Mouse (Mus musculus): ENCODE measurements at regions not wholly inside any gene's neighbourhood (a gene's known extent, or its start where the extent isn't known, plus 50 kb on each side); places are given as distances from the start of the nearest gene placed in this dataset.
"Not testable (repeated sequence)": the region's sequence is repeated elsewhere in the genome, so short reads cannot be mapped to it uniquely, and the experiment has no call there.

DNA sequence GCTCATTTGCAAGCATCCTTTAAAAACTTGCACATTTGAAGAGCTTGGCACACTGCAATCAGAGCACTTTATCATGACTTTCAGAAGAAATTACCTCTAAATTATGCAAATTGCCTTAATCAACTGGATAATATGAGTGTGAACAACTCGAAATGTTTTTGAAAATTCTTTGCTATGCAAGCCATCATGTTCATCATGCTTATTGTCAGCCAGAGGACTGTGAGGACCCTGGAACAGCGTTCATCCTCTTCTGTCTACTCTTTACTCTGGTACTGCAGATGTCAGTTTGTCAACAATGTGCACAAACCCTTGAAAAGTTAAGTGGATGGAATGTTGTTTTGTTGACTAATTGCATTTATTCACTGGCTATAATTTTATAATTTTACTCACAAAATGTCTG is 1899.9 kb upstream of the Slc39a10 start:
- no peak for DNase-seq (ENCODE audit: low spot score)

DNA sequence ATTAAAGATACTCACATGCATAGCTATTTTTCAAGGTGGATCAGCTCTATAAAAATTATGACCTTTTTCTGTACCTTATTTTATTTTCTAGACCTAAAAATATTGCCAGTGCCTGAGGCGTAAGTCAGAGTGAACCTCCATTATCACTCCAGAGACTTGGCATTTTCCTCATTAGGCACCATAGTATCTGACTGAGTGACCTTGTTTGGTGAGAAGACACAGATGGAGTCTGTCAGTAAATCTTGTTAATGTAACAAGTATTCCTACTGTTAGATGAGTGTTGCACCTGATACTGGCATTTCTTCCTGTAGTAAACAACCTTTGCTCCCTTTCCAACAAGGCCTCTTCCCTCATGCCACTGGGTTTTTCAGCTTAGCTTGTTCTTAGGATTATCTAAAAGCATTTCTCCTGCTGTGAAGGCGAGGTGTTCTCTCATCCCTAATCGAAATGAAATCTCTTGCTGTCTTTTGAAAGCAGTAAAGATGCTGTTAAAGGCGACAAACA is 1860.7 kb upstream of the Slc39a10 start:
- DNase-seq (ENCODE audit: low spot score) = no peak

DNA sequence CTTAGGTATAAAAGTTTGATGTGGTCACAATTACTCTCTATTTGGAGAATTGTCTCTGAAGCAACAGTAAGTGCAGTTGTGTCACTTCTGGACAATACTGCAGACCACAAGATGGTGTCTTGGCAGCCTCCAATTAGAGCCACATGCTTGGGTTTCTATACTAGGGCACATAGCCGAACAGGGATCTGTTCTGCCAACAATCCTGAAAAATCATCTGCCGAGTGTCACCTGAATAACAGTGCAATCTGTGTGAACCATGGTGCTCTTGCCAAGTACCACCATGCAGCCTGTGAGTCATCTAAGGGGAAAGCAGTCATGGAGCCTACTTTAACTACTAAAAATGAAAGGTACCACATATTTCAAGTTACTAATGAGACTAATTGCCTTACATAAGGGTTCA is 1840.9 kb upstream of the Slc39a10 start:
- DNase-seq (ENCODE audit: low spot score) = peak; percentile 51

DNA sequence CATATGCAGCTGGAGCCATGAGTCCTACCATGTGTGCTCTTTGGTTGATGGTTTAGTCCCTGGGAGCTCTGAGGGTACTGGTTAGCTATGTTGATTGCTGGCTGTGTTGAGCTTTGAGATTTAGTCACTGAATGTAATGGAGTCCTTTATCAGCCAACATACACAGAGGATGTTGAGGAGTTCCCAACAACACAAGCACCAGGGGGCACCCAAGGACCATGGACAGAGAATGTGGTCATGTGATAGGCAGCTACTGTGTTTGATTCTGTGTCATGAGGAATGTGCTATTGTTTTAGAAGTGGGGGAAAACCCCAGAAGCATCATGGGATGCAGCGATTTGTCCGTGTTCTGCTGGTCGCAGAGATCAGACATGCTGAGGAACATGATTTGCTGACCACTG is 1816.0 kb upstream of the Slc39a10 start:
- not testable (repeated sequence) for DNase-seq (ENCODE audit: low spot score)
